Mouse (Mus musculus): ENCODE measurements around the gene Def6. TPM values are rescaled to one million over a fixed set of nuclear protein-coding genes. Genes with fewer than 3 reads are reported as not detected.

Def6 gene
- total and polyA plus RNA-seq, 3 experiments, result 121 to 154 TPM; not detected in 1

DNA sequence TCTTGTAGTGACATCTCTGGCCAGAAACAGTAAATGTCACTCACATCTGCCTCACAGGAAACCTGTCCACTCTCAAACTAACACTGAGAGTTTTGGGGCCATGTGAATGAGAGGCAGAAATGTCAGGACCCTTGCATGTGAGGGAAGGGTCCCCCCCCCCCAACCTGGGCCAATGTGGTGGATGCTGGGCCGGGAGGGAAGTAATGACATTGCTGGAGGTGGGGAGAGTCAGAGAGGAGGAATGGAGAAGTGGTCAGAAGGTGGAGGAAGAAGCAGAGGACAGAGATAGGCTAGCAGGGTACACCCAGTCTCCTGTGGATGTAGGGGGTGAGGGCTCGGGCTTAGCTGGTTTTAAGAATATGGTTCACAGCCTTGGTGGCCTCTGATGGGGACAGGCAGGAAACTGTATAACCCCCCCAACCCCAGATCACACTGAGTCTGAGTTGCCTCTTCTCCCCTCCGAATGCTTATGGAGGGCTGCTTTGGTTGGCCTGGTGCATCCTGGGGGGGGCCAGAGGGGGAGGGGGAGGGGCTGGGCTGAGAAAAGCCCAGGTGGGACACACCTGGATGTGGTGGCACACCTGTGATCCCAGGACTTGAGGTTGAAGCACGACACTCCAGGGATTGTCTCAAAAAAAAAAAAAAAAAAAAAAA is 2.0 kb downstream of the Def6 start (continued):
- TF ChIP-seq MEF2A (IDR thresholded peaks at IDR 0.05; ENCODE audit: extremely low read depth, insufficient replicate concordance, low read depth, low read length, poor library complexity, severe bottlenecking) (no peak), ZNF384 (IDR thresholded peaks at IDR 0.05; ENCODE audit: low read depth, low read length) (no peak), JUND (IDR thresholded peaks at IDR 0.05; ENCODE audit: low read depth, low read length) (no peak), KAT2A (conservative IDR thresholded peaks at IDR 0.05; ENCODE audit: low read depth, low read length) (no peak), EP300 (IDR thresholded peaks at IDR 0.05; ENCODE audit: low read depth in 1 of 2, low read length in 2 of 2) (peak; percentile 46 to 53; a peak in 3 of 4 replicates), ETS1 (IDR thresholded peaks at IDR 0.05; ENCODE audit: low read depth, low read length) (0 out of 2 replicates have a peak, but pooled peaks have one; percentile 23), POLR2AphosphoS5 (IDR thresholded peaks at IDR 0.05; ENCODE audit: borderline replicate concordance, low read depth, low read length) (no peak), USF2 (IDR thresholded peaks at IDR 0.05; ENCODE audit: borderline replicate concordance in 1 of 2, insufficient read depth in 1 of 2, low read depth in 1 of 2, low read length in 2 of 2) (no peak), GABPA (IDR thresholded peaks at IDR 0.05; ENCODE audit: low read depth, low read length) (no peak), CHD1 (IDR thresholded peaks at IDR 0.05; ENCODE audit: low read depth, low read length) (no peak), USF1 (IDR thresholded peaks at IDR 0.05; ENCODE audit: low read depth, low read length) (no peak), BHLHE40 (IDR thresholded peaks at IDR 0.05; ENCODE audit: borderline replicate concordance, low read depth, low read length) (no peak), MAZ (IDR thresholded peaks at IDR 0.05; ENCODE audit: low read depth, low read length) (no peak), GATA1 (IDR thresholded peaks at IDR 0.05; ENCODE audit: low read depth, low read length) (no peak)

DNA sequence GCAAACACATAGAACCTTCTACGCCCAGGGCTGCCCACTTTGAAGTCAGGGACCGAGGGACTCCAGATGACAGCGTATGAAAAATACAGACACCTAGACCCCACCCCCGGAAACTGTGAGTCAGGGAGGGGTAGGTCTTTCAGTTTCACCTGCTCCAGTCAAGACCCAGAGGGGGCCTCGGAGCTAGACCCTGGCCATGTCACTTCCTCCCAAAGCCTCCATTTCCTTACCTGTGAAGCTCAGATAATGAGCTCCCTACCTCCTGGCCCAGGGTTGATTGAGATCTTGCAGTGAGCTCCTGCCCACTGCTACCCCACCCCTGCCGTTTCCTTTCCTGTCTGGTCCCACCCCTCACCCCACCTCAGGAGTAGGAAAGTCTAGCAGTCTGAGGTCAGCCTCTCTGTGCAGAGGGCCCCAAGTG is 4.4 kb downstream of the Def6 start:
- Histone ChIP-seq H3K36me3 (ENCODE audit: control insufficient read depth in 1 of 2, insufficient read depth in 2 of 2, low read length in 2 of 2) (peaks cover 1 to 16% of the 10 kb centered on the region in 2 experiments; a peak in 3 of 4 replicates), H3K27me3 (ENCODE audit: control insufficient read depth in 1 of 2, insufficient read depth in 2 of 2, low read length in 2 of 2) (no peaks in the 10 kb centered on the region), H3K27ac (ENCODE audit: control insufficient read depth, low read depth, low read length) (peak overlapping the region; percentile 84), H3K79me2 (ENCODE audit: control insufficient read depth, insufficient read depth, low read length, poor library complexity) (peaks cover 39% of the 10 kb centered on the region), H3K4me3 (ENCODE audit: control insufficient read depth in 1 of 2, insufficient read depth in 1 of 2, low read depth in 2 of 2, low read length in 2 of 2) (no peak overlapping the region), H3K4me1 (ENCODE audit: control insufficient read depth in 1 of 2, insufficient read depth in 2 of 2, low read length in 2 of 2) (peaks cover 4 to 25% of the 10 kb centered on the region in 2 experiments), H3K9ac (ENCODE audit: control insufficient read depth, low read depth, low read length, poor library complexity, severe bottlenecking) (peak overlapping the region; percentile 39), H3K9me3 (replicated peaks; ENCODE audit: insufficient read depth, low read length) (no peaks in the 10 kb centered on the region)
- DNase-seq (ENCODE audit: low read depth, low spot score), result peak; percentile 86
- TF ChIP-seq EP300 (IDR thresholded peaks at IDR 0.05; ENCODE audit: low read depth in 1 of 2, low read length in 2 of 2), result peak in 1 of 2 experiments; percentile 77
- peak; percentile 26; the same call in 1 of the 2 replicates for TF ChIP-seq TBP (IDR thresholded peaks at IDR 0.05; ENCODE audit: low read depth, low read length)
- peak; percentile 51 for TF ChIP-seq GATA1 (IDR thresholded peaks at IDR 0.05; ENCODE audit: low read depth, low read length)
- peak; percentile 50; the same call in 1 of the 2 replicates for TF ChIP-seq SIN3A (IDR thresholded peaks at IDR 0.05; ENCODE audit: low read length)
- TF ChIP-seq E2F4 (IDR thresholded peaks at IDR 0.05; ENCODE audit: borderline replicate concordance, low read depth, low read length), result no peak
- TF ChIP-seq MAZ (IDR thresholded peaks at IDR 0.05; ENCODE audit: low read depth, low read length), result 0 out of 2 replicates have a peak, but pooled peaks have one; percentile 50
- TF ChIP-seq NELFE (IDR thresholded peaks at IDR 0.05; ENCODE audit: low read depth, low read length), result no peak
- peak; percentile 62 for TF ChIP-seq ETS1 (IDR thresholded peaks at IDR 0.05; ENCODE audit: low read depth, low read length)
- peak; percentile 27; the same call in 1 of the 2 replicates for TF ChIP-seq POLR2AphosphoS2 (IDR thresholded peaks at IDR 0.05; ENCODE audit: low read length)
- peak in 1 of 2 experiments; percentile 31; a peak in 1 of 4 replicates for TF ChIP-seq POLR2A (IDR thresholded peaks at IDR 0.05; ENCODE audit: control insufficient read depth in 1 of 2, insufficient read depth in 1 of 2, low read depth in 1 of 2, low read length in 2 of 2, poor library complexity in 1 of 2)
- TF ChIP-seq MAX (IDR thresholded peaks at IDR 0.05; ENCODE audit: low read length), result no peak
- peak; percentile 75 for TF ChIP-seq TAL1 (IDR thresholded peaks at IDR 0.05; ENCODE audit: low read length)
- peak; percentile 80 for TF ChIP-seq TCF12 (IDR thresholded peaks at IDR 0.05; ENCODE audit: low read depth, low read length)
